Mouse (Mus musculus) skeletal muscle tissue, adult 2 months (tissue): ENCODE measurements around the gene Gpr174.
"Not testable (repeated sequence)": the region's sequence is repeated elsewhere in the genome, so short reads cannot be mapped to it uniquely, and the experiment has no call there.

ENCODE experiments used
- DNase-seq: peaks from one replicate; pipeline ENCODE4 v3.0.0-alpha.2; 2012; ENCODE audit warnings: low read depth, low spot score

The Gpr174 gene

DNA sequence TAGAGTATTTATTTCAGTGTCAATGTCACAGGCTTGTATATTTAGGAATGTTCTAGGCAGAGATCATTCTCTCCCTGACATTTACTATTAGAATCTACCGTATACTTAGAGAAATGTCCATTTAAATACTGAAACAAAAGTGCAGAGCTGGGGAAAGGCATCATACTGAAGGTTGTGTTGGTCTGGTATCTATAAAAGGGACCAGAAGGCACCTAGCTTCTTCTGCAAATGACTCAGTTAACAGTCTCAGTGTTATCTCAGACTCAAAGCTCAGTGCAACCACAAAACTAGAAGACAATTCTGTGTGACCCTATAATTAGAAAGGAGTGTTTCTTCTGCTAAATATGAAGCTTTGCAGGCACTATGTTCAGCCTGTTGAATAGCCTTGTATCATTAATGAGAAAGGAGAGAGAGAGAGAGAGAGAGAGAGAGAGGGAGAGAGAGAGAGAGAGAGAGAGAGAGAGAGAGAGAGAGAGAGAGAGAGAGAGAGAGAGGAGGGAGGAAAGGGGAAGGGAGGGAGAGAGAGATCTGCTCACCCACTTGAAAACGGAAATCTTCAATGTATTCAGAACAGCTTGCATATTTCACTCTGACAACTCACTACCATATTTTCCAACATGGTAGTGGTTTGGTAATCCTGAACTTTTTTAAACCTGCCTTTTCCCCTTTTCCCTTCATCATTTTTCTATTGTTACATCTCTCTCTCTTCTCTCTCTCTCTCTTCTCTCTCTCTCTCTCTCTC is at the start of gene Gpr174:
TSS of gene Gpr174 (plus strand) at position 393 of the 742 bp plus-strand sequence.
- no peak for DNase-seq

DNA sequence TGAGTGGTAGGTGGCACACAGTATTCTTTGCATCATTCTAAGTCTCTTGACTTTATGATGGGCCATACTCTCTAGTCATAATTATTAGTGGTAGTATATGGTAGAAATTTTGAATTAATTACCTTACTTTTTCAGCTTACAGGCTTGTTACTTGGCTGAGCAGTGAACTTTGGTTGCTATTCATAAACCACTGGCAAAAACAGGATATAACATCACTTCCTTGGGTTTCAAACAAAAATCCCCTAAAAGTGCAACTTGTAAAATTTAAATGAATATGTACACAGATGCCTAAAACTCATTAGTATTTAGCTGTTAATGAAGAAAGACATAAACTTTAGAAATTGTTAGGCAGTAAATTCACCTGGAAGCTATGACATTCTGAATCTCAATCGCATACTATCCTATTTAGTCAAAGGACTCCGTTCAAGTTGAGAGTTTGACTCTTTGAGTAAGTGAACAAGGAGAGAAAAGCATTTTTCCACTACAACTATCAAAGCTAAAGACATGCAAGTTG is 38.0 kb upstream of the Gpr174 start:
- DNase-seq = no peak

DNA sequence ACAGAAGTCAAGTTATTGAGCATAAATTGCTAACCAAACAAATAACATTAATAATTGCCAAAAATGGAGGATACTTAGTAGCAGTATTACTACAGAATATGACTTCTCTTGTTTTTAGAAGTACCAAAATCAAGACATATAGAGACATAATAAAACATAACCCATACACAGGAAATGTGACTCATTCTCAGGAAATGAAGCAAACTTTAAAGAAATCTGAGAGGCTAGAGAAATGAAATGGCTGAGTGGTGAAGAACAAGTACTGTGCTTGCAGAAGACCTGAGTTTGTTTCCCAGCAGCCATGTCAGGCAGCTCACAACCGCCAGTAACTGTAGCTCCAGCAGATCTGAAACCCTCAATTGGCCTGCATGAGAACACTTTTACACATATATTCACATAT is 30.8 kb upstream of the Gpr174 start:
- no peak for DNase-seq

DNA sequence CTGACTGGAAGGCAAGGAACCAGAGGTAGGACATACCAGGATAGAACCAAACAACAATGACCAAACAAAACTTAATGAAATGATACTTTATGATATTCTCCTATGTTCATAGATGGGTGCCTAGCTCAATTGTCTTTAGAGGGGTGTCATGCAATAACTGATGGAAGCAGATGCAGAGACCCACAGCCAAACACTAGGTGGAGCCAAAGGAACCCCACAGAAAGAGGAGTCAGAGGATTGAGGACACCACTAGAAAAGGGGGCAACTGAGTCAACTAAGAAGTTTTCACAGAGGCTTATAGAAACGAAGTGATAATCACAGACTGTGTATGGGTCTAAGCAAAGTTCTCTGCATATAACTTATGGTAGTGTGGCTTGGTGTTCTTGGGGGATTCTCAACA is 24.5 kb upstream of the Gpr174 start:
- no peak for DNase-seq

DNA sequence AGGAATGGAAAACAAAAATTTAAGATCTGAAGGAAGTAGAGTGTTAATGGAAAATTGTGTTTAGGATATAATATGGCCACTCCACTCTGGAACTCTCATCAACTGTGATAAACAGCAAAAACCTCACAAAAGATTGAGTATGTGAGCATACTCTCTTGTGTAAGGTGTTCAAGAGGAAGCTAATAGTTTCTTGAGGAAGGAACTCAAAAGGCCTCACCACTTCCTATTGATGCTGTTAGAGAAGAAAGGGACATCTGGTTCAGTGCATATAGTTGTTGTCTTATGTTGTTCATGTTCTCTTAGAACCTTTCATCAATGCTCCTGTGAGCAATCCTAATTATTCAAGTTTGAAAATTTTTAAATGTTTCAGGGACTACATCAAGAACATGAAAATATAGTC is 21.0 kb upstream of the Gpr174 start:
- DNase-seq = no peak

DNA sequence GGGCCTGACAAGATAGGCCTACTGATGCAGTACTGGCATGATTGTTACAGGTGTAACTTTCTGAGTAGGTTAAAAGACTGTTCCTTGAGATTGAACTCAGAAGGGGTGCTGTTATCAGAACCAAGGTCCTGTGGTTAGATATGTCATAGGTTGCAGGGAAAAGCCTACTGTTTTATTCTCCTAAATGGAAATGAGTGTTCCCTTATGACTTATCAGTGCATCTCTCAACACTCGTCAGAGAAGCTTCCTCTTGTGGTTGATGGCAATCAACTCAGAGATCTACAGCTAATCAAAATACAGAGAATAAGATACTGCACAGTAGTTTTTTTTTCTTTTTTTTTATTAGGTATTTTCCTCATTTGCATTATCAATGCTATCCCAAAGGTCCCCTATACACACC is 19.2 kb upstream of the Gpr174 start:
- DNase-seq = no peak

DNA sequence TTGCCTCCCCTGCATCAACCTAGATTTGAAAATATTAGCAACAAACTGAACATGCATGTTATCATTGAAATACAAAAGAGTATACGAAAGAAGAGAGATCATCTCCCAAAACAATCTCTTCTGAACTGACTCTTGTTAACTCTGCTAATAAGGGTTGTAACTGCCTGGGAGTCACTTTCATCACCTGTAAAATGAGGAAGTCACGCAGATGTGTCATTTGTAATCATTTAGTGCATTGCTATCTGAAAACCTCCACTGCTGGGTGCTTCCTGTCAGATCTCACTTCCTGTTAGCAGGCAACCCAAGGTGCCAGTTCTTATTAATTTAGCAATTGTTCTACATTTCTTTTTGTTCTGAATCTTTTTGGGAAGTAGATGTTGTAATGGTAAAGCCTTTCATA is 5.3 kb upstream of the Gpr174 start:
- peak; percentile 6 for DNase-seq

DNA sequence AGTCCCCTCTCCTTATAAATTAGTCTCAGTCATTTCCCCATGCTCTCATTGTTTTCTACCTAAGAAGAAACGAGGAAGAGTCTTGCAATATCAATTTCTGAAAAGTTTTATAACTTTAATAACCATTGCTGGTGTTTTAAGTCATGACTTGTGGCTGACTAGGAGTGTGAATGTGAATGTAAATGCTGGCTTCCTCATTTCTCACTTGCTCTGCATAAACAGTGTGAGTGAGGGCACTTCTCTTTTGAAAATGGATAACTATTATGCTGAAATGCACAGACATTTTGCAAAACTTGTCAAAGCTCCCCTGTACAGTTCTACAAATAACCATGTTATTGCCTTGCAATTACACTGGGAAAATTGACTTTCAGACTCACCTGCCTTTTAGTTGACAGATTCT is 8.9 kb downstream of the Gpr174 start:
- no peak for DNase-seq

DNA sequence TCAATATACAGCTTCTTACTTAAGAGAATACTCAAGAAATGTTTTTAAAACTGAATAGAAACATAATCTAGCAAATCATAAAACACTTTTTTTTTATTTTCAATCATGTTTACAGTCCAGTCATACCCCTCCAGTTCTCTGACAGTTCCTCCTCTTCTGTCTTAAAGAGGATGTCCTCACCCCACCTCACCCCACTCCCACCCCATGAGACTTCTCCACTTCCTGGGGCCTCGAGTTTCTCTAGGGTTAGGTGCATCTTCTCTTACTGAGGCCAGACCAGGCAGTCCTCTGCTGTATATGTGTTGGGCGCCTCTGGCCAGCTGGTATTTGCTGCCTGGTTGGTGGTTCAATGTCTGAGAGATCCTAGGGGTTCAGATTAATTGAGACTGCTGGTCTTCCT is 21.9 kb downstream of the Gpr174 start:
- no peak for DNase-seq

DNA sequence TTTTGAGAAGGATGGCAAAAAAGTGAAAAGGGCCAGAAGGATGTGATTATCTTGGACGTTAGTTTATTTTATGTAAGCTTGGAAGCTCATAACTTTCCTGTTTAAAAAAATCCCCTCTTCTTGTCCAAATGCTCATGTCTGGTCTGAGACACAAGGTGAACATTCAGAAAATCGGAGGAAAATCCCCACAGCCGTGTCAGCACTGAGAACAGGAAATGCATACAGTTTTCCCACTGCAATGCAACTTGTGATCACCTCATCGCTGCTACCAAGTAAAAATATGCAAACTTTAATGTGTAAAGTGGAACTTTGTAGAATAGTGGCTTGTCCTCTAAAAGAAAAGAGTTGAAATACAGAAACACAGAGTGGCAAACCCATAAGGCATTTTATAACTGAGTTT is 28.5 kb downstream of the Gpr174 start:
- DNase-seq = no peak

DNA sequence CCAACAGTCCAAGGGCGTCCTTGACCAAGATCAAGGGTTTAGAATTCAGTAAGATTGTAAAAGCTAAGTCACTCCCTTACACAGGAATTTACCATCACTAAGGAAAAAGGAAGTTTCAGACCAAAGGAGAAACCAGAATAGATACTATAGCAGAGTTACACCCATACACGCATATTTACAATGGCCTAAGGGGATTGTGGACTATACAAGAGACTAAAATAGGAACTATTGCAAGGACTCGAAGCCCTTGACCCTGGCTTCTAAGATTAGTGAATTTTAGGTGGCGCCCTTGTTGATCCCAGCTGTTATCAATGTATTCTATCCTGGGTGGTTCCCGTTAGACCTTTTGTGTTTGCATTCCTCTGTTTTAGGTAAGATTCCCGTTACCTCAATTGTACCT is 42.2 kb downstream of the Gpr174 start:
- DNase-seq = not testable (repeated sequence)

DNA sequence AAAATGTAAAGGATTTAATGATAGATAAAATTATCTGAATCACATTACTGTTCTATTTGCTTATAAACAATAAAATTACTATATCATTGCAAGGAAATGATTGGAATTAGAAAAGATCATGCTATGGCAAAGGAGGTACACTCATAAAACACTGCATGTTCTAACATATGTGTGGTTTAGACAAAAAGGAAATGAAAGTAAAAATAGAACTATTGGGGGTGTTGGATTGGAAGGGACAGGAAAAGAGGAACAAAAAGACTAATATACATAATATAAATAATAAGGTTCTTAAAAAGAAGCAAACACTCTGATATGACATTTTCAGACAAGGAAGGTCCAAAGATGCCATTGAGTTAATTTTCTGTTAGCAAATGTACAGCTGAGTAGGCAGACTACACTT is 43.1 kb downstream of the Gpr174 start:
- DNase-seq = no peak

DNA sequence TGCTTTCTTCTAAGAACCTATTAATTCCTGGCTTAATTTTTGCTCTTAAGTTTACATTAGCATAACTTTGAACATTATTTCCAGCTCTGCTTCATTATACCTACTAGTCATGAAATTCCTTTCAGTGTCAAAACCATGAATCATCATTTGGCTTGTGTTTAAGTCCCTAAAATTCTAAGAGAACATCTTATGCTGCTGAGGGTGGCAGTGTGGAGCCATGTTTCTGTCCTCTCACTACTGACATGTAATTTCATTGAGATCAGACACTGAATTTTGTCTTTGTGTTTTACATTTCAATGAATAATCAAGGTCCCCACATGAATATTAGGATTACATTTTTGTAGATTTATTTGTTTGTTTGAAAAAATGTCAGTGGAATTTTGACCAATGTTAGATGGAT is 50.8 kb downstream of the Gpr174 start:
- no peak for DNase-seq

DNA sequence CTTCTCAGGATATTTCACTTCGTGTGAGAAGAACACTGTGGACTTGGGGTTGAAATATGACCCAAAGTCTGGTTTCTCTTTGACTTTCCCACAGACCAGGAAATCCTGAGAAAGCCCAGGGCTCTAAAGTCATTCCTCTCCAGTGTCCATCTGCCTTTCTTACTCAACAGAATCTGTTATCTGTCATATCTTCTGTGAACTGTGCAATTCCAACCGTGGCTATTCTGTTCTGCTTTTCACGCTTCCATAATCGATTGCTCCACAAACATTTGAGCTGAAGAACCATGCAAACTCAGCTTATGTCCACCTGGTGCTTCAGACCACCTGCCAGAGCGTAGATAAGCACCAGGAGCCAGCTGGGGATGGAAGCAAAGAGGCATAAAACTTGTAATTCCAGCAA is 56.9 kb downstream of the Gpr174 start:
- no peak for DNase-seq

DNA sequence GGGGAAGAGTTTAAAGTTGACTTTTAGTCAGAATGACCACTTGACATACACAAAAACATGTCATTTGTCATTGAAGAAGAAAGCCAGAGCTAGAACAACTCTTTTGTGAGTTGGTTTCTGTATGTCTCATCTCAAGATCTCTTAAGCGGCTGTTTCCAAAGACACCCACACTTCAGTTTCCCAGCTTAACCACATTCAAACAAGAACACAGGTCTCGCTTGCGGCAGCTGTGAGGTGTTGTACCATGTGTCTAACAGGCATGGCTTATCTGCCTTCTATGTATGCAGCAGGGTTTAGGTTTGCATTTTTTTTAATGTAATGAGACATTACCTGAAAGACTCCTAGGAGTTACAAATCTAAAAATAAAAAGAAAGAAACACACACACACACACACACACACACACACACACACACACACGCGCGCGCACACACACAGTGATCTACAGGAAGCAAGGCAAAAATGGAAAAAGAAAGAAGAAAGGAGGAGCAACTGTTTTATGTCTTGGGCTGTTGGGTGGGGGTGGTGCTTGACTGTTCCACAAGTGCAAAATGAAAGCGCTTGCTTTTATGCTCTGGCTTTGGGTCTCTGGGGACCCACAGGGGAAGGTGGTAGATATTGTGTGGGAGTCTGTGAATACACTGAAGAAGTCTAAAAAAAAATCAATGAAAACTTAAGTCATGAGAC is 70.2 kb downstream of the Gpr174 start:
- DNase-seq = no peak

DNA sequence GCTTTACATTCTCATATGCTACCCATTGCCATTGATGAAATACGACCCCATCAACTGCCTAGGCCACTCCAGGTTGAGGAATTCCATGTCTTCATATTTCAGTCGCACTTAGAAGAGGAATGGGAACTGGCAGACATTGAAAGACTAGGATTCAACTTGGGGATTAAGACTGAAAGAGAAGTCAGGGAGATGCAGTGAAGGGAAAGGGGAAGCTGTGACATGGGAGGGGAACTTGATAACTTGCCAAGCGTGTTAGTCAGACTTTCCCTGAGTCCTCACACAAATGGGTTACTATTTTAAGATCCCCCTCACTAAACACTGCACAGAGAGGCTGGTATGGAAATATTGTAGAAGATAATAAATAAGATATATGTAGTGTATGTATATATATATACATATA is 74.2 kb downstream of the Gpr174 start:
- peak; percentile 56 for DNase-seq

DNA sequence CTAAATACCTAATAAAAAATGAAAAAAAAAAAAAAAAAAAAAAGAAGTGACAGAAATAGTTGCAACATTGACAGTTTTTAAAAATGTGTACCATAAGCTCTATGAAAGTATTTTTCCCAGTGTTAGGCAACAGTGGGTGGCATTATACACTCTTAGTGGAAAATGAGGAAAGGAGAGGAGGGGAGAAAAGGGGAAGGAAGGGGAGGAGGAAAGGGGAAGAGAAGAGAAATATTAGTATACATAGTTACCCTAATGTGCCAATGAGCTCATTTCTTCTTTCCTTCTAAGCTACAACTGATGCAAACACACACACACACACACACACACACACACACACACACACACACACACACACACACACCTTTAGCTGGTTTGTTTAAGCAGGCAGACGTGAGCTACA is 80.9 kb downstream of the Gpr174 start:
- no peak for DNase-seq

DNA sequence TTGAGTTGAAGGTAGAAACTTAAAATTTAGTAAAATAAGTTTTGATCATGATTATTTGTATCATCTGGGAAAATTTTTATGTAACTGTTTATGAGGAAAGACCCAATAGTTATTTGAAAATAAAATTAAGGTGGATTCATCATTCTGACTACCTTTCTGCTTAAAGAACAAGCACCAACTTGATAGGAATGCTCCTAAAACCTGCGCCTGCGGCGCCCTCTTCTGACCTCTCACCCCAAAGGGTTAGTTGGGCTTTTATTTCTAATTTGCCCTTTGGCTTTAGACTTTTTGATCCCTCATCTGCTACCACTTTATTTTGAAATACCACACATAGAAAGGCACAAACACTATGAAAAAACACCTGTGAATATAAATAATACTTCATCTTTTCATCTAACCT is 86.3 kb downstream of the Gpr174 start:
- no peak for DNase-seq
